Mouse (Mus musculus) ES-Bruce4 (cell line): ENCODE results near the gene Snx30. TPM values are rescaled to one million over a fixed set of nuclear protein-coding genes. Genes with fewer than 3 reads are reported as not detected.

Experiments used
- H3K27ac ChIP-seq: 2 replicates; pipeline ENCODE4 v1.5.1; 2012; ENCODE audit warnings: low read length, inconsistent platforms; ENCODE audit not compliant: insufficient read depth
- H3K27me3 ChIP-seq: 2 replicates; pipeline ENCODE4 v1.6.1; 2012; ENCODE audit warnings: mild to moderate bottlenecking, low read length, inconsistent platforms; ENCODE audit not compliant: control insufficient read depth, poor library complexity, insufficient read depth, severe bottlenecking
- H3K36me3 ChIP-seq: 2 replicates; pipeline ENCODE4 v1.6.1; 2012; ENCODE audit warnings: inconsistent platforms, mild to moderate bottlenecking, low read length, moderate library complexity; ENCODE audit not compliant: control insufficient read depth, poor library complexity, insufficient read depth, severe bottlenecking
- H3K4me1 ChIP-seq: one replicate; pipeline ENCODE4 v1.8.1; 2011; ENCODE audit warnings: low read length; ENCODE audit not compliant: control insufficient read depth, insufficient read depth
- H3K4me3 ChIP-seq: 2 replicates; pipeline ENCODE4 v1.5.1; 2011; ENCODE audit warnings: low read depth, mild to moderate bottlenecking, low read length
- H3K9ac ChIP-seq: 2 replicates; pipeline ENCODE4 v1.6.1; 2012; ENCODE audit warnings: low read depth, mild to moderate bottlenecking, inconsistent platforms; ENCODE audit not compliant: poor library complexity, severe bottlenecking
- H3K9me3 ChIP-seq: replicated peaks from 2 replicates; pipeline ENCODE4 v1.6.1; 2012; ENCODE audit warnings: mild to moderate bottlenecking, low read length, inconsistent platforms; ENCODE audit not compliant: control insufficient read depth, poor library complexity, insufficient read depth, severe bottlenecking
- CTCF ChIP-seq: IDR thresholded peaks from one replicate; pipeline ENCODE4 v1.8.1; 2011; ENCODE audit warnings: low read depth, low read length
- EP300 ChIP-seq: IDR thresholded peaks from 2 replicates; pipeline ENCODE4 v1.6.1; 2011; ENCODE audit warnings: low read depth, low read length; ENCODE audit not compliant: insufficient read depth
- POLR2A ChIP-seq: IDR thresholded peaks from one replicate; pipeline ENCODE4 v1.8.1; 2011; ENCODE audit warnings: low read length; ENCODE audit not compliant: insufficient read depth
- polyA plus RNA-seq: library from polyadenylated mRNA; stranded (reverse); fragments of >200 nt; gene quantifications from 2 replicates; pipeline ENCODE4 v1.2.4, GENCODE M21; 2011; ENCODE audit warnings: low read depth; ENCODE audit not compliant: missing spikeins, insufficient read depth, insufficient read length

Gene Snx30
- polyA plus RNA-seq, 1 experiment: 23.1 TPM

DNA sequence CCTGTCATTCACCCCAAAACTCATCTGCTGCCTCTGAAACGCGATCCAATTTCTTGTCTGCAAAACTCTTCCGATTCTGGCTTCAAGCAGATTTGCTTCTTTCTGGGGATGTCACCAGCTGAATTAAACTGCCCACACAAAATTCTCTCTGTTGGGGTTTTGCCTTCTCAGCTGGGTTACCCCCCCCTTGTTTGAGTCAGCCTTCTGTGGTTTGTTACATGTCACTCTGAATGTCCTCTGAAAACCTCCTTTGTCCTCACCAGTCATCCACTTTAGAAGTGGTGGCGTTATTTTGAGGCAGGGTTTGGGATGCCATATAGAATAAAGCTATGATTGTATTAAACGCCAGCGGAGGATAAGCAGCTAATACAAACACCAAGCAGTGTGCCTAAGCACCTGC, 3.5 kb upstream of the Snx30 start:
- H3K27ac ChIP-seq: no peak overlapping the region
- H3K27me3 ChIP-seq: no peaks in the 10 kb centered on the region
- H3K36me3 ChIP-seq: no peaks in the 10 kb centered on the region
- H3K4me3 ChIP-seq: no peak overlapping the region
- H3K9me3 ChIP-seq: no peaks in the 10 kb centered on the region
- no peaks in the 10 kb centered on the region for H3K4me1 ChIP-seq
- no peak overlapping the region for H3K9ac ChIP-seq
- TF ChIP-seq POLR2A: no peak
- TF ChIP-seq CTCF: no peak
- TF ChIP-seq EP300: no peak

DNA sequence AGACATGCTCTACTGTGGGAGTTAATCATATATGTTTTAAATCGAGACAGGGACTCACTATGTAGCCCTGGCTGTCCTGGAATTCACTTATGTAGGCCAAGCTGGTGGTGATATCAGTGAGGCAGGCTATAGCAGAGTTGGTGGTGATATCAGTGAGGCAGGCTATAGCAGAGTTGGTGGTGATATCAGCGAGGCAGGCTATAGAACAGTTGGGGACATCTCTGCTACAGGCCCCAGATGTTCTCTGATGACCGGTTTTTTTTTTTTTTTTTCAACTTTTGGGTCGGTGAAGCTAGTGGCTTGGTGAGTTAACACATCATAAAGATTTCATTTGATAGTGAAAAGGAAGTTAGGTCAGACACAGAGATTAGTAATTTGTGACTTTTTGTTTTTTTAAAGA, 2.8 kb upstream of the Snx30 start:
- no peaks in the 10 kb centered on the region for H3K4me1 ChIP-seq

DNA sequence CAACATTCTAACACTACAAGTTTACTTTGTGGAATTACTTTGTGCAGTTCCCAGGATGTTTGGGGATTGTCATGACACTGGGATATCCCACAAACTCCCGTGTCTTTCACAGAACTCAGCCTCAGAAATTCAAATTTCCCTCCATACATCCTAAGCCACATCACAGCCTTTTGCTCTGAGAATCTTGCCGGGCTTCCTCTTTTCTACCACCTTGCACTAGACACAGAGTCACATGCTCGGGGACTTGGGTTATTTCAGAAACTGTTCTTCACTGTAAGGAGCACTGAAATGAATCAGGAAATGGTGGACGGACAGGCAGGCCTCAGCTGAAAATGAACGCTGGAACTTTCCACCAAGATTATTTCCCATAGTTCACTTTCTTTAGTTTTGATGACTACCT, 2.3 kb upstream of the Snx30 start:
- H3K4me3 ChIP-seq: no peak overlapping the region

More for the DNA sequence above, 2.8 kb upstream of the Snx30 start:
- no peak overlapping the region for H3K4me3 ChIP-seq
- no peaks in the 10 kb centered on the region for H3K27me3 ChIP-seq
- H3K9ac ChIP-seq: no peak overlapping the region
- no peaks in the 10 kb centered on the region for H3K9me3 ChIP-seq
- H3K36me3 ChIP-seq: no peaks in the 10 kb centered on the region
- no peak overlapping the region for H3K27ac ChIP-seq
- TF ChIP-seq POLR2A (no peak), EP300 (no peak), CTCF (no peak)

DNA sequence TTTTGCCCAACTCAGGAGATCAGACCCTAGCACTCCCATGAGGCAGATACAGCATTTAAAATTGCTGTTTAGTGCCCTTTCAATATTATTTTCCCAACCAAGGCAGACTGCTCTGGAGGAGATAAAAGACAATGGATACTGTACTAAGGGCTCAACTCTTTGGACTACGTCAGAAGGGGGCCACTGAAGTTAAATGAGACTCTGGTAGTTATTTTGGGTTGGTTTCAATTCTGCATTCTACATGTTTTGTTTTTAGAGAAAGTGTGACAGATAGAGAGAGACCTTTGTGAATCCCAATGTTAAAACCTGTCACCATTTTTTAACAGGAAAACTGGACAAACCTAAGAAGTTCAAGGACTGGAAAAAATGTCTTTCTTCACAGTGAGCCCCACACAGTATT, 886 bp upstream of the Snx30 start:
- TF ChIP-seq EP300 (no peak), CTCF (no peak), POLR2A (no peak)
- no peak overlapping the region for H3K4me3 ChIP-seq

More for the DNA sequence above, 2.3 kb upstream of the Snx30 start:
- no peaks in the 10 kb centered on the region for H3K27me3 ChIP-seq
- H3K9ac ChIP-seq: no peak overlapping the region
- no peaks in the 10 kb centered on the region for H3K4me1 ChIP-seq
- no peaks in the 10 kb centered on the region for H3K9me3 ChIP-seq
- H3K36me3 ChIP-seq: no peaks in the 10 kb centered on the region
- TF ChIP-seq CTCF: no peak
- TF ChIP-seq EP300: no peak
- TF ChIP-seq POLR2A: no peak
- no peak overlapping the region for H3K27ac ChIP-seq

DNA sequence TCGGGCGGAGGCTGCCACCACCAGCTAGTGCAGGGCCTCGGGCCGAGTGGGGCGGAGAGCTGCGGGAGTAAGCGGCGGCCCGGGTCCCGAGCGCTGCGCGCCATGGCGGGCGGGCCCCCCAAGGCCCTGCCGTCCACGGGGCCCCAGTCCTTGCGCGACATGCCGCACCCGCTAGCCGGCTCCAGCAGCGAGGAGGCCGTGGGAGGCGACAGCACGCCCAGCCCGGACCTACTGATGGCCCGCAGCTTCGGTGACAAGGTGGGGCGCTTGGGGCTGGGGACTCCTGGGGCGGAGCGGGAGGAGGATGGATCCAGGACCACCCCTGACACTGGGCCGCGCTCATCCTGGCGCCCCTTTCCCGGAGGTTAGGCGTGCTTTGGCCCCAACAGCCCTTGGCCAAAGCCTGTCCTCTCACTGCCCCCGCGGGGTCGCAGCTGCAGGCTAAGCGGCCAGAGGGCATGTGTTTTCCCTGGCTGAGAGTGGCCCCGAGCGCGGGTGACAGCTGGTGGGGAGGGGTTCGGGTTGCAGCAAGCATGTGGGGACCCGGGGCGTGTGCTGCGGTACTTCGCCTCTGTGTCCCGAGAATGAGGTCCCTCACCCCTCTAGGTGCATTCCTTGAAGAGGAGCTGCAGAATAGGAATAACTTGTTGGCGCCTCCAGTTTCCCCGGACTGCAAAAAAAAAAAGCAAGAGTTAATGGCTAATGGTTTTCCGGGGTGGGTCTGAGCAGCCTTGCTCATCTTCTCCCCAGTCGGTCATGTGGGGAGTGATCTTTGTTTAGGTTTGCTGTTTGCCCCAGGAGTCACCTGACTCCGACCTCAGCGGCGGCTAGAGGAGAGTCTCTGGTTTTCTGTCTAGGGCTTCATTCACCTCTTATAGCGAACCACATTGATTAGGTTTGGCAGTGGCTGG, 583 bp downstream of the Snx30 start:
- no peaks in the 10 kb centered on the region for H3K4me1 ChIP-seq
- H3K36me3 ChIP-seq: no peaks in the 10 kb centered on the region
- no peaks in the 10 kb centered on the region for H3K27me3 ChIP-seq
- peak overlapping the region; percentile 66 for H3K9ac ChIP-seq
- TF ChIP-seq EP300 (no peak), CTCF (no peak), POLR2A (no peak)
- H3K27ac ChIP-seq: no peak overlapping the region
- H3K9me3 ChIP-seq: no peaks in the 10 kb centered on the region
- peak overlapping the region; percentile 79 for H3K4me3 ChIP-seq

More for the DNA sequence above, 886 bp upstream of the Snx30 start:
- Histone ChIP-seq H3K4me1 (no peaks in the 10 kb centered on the region), H3K36me3 (no peaks in the 10 kb centered on the region), H3K27me3 (no peaks in the 10 kb centered on the region), H3K27ac (no peak overlapping the region), H3K9me3 (no peaks in the 10 kb centered on the region), H3K9ac (no peak overlapping the region)

DNA sequence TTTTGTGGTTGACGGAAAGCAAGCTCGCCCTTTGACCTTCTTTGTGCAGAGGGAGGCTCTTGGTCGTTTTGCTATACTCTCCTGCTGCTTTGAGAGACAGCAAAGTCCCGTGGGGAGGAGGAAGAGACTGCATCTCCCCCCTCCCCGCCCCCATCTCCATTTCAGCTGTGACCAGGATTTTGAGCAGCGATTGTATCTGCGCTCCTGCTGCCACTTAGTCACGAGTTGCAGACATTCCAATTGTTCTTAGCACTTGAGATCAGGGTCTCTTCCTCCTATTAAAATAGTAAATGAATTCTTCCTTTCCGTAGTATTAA, 1.2 kb downstream of the Snx30 start:
- Histone ChIP-seq H3K27ac (no peak overlapping the region), H3K4me1 (no peaks in the 10 kb centered on the region), H3K9ac (peak overlapping the region; percentile 66; the same call in 1 of the 2 replicates), H3K4me3 (peak overlapping the region; percentile 79), H3K36me3 (no peaks in the 10 kb centered on the region), H3K27me3 (no peaks in the 10 kb centered on the region), H3K9me3 (no peaks in the 10 kb centered on the region)
- TF ChIP-seq EP300: no peak
- TF ChIP-seq POLR2A: no peak
- no peak for TF ChIP-seq CTCF
